Mouse (Mus musculus) stomach, embryonic 16.5 days (tissue): ENCODE data around the gene Slit3. TPM values are rescaled to one million over a fixed set of nuclear protein-coding genes. Genes with fewer than 3 reads are reported as not detected.

Source experiments
- ATAC-seq: fragments of 200-750 bp; cut with Nextera tagmentation; 2 replicates; pipeline ENCODE4 v1.8.0; 2017; ENCODE audit warnings: moderate number of reproducible peaks, moderate TSS enrichment; ENCODE audit not compliant: insufficient read depth, low FRiP score
- H3K27ac ChIP-seq: fragments of 300-500 bp; sonication (generic); 2 replicates; pipeline ENCODE4 v1.5.1; 2014; ENCODE audit warnings: low read length
- H3K27me3 ChIP-seq: fragments of 300-500 bp; sonication (generic); 2 replicates; pipeline ENCODE4 v1.6.1; 2014; ENCODE audit warnings: low read length, control low read depth, mixed read lengths; ENCODE audit not compliant: control insufficient read depth, insufficient read depth
- H3K36me3 ChIP-seq: fragments of 300-500 bp; sonication (generic); 2 replicates; pipeline ENCODE4 v1.6.1; 2014; ENCODE audit warnings: low read length; ENCODE audit not compliant: control insufficient read depth, insufficient read depth
- H3K4me1 ChIP-seq: fragments of 300-500 bp; sonication (generic); 2 replicates; pipeline ENCODE4 v1.6.1; 2014; ENCODE audit warnings: low read length, control low read depth, mixed read lengths; ENCODE audit not compliant: control insufficient read depth, insufficient read depth
- H3K4me2 ChIP-seq: fragments of 300-500 bp; sonication (generic); 2 replicates; pipeline ENCODE4 v1.6.1; 2014; ENCODE audit warnings: low read depth, low read length, mixed read lengths
- H3K4me3 ChIP-seq: fragments of 300-500 bp; sonication (generic); replicated peaks from 2 replicates; pipeline ENCODE4 v1.5.1; 2014; ENCODE audit warnings: mild to moderate bottlenecking, low read length
- H3K9ac ChIP-seq: fragments of 300-500 bp; sonication (generic); 2 replicates; pipeline ENCODE4 v1.6.1; 2014; ENCODE audit warnings: low read length
- H3K9me3 ChIP-seq: fragments of 300-500 bp; sonication (generic); replicated peaks from 2 replicates; pipeline ENCODE4 v1.6.1; 2016; ENCODE audit warnings: low read length, control low read depth; ENCODE audit not compliant: control insufficient read depth
- WGBS: fragments of 180-500 bp; shearing (Covaris S2); extraction: QIAGEN DNeasy Blood & Tissue Kit; methylation state at CpG from one replicate; pipeline ENCODE4 v1.1.7; 2014; 5-methylcytosine and 5-hydroxymethylcytosine counted together
- microRNA counts: library from miRNA; unstranded; fragments of <30 nt; microRNA quantifications from one replicate; lab custom pipeline; 2016
- microRNA-seq: library from miRNA; unstranded; fragments of <30 nt; microRNA quantifications from one replicate; pipeline ENCODE4, GENCODE M21; 2016
- polyA plus RNA-seq: library from polyadenylated mRNA; unstranded; fragments of >200 nt; fragmentation: Nextera tagmentation; extraction: Ambion mirVana; gene quantifications from 2 replicates; pipeline ENCODE4 v1.2.1, GENCODE M21; 2015

The Slit3 gene
- polyA plus RNA-seq, 1 experiment from 2014 or later = 9.4 TPM

DNA sequence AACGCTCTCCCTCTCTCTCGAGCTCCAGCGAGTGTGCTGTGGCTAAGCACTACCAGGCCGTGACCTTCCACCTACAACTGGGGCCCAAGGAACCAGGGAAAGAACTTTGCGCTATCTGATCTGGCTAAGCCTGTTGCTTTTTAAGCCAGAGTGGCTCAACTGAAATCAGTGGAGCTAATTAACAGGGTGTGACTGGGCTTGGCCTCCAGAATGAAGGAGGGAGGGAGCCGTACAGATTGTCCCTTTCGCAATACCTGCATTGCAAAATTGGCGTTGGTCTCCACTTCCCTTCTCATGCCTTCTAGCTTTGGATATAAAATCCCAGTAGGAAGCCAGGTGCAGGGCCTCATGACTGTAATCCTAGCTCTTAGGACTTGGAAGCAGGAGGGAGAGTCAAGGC, 629.6 kb downstream of the Slit3 start:
- H3K4me2 ChIP-seq = no peak overlapping the region
- peak; percentile 91 for ATAC-seq

DNA sequence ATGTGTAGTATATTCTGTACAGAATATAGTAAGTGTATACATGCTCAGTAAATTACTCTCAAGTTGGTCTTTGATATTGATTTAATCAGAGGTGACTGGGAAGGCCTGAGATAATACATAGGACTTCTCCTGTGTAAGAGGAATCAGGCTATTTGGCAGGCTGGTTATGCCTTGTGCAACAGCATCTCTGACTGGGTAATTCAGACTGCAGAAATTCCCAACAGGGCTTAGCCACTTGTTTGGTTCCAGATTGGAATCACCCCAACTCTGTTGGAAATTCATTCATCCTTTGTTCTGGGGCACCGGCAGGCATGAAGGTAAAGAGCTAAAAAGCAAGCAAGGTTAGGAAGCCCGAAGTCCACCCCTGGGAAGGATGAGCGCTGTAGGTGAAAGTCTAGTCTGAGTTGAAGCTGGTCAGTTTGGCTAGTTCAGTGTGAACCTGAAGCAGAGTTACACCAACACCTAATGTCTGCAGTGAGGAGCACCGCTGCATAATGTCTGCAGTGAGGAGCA, 633.9 kb downstream of the Slit3 start:
- Histone ChIP-seq H3K9ac (no peak overlapping the region), H3K4me2 (no peak overlapping the region), H3K9me3 (no peaks in the 10 kb centered on the region), H3K36me3 (no peaks in the 10 kb centered on the region), H3K4me1 (no peaks in the 10 kb centered on the region), H3K4me3 (no peak overlapping the region), H3K27ac (no peak overlapping the region), H3K27me3 (no peaks in the 10 kb centered on the region)
- WGBS = 86% methylated on average over 4 of the region's 4 CpGs
- ATAC-seq = no peak

More for the DNA sequence above, 629.6 kb downstream of the Slit3 start:
- WGBS = 55% methylated on average over 8 of the region's 8 CpGs
- Histone ChIP-seq H3K4me3 (no peak overlapping the region), H3K36me3 (no peaks in the 10 kb centered on the region), H3K4me1 (no peaks in the 10 kb centered on the region), H3K9me3 (no peaks in the 10 kb centered on the region), H3K27me3 (no peaks in the 10 kb centered on the region), H3K9ac (no peak overlapping the region), H3K27ac (peak overlapping the region; percentile 64; the same call in 1 of the 2 replicates)

DNA sequence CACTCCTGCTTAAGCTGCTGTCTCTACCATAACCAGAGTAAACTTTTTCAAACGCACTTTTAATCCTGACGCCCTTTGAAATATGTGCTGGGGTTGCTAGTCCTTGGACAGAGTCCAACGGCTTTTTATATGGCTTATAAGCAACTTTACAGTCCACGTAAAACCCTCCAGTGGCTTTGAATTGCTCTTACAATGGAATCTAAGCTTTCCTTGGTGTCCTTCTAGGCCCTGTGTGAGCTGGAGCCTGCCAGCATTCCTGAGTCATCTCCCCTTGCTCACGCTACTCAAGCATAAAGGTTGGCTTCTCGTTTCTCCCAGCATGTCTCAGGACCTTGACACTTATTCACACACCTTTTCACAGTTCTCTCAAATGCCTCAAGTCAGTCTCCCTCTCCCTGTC, 634.5 kb downstream of the Slit3 start:
- Histone ChIP-seq H3K27me3 (no peaks in the 10 kb centered on the region), H3K9ac (no peak overlapping the region), H3K27ac (no peak overlapping the region), H3K4me3 (no peak overlapping the region), H3K9me3 (no peaks in the 10 kb centered on the region), H3K4me1 (no peaks in the 10 kb centered on the region), H3K36me3 (no peaks in the 10 kb centered on the region), H3K4me2 (no peak overlapping the region)
- 43% methylated on average over 6 of the region's 6 CpGs for WGBS
- no peak for ATAC-seq

DNA sequence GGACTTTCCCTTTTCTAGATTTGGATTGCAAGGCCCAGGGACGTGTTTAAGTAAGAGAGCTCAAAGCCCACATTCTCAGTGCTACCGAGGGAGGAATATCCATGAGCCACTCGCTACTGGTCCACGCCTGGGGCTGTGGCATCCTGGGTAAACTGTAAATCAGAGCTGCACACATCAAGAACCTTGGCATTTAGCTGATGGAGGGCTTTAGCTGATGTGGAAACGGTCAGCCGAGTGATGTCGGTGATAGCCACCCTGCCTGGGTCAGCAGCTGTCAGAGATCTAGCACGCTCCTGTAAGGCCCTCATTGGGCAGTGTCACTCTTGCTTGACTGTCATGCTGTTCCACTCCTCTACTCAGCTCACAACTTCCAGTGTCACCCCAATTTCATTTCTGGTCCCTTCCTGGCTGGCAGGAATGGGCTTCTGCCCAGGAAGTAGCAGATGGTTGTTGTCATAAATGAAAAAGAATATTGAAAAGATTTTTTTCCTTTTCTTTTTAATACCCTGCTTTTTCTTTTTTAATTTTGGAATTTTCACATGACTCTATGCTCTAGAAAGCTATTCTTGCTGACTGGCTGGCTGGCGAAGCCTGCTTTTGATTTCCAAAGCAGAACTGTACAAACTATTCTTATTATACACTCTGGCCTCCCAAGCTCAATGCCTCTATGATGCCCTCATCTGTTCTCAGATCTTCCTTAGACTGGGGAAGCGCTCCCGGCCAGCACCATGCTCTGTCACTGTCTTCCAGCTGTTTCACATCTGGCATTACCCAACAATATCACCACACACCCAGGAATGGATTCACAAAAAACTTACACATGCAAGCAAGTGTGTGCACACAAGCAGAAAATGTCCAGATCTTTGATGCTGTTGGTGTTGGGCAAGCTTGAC, 635.6 kb downstream of the Slit3 start:
- Histone ChIP-seq H3K4me1 (no peaks in the 10 kb centered on the region), H3K27me3 (no peaks in the 10 kb centered on the region), H3K27ac (no peak overlapping the region), H3K9ac (no peak overlapping the region), H3K4me2 (no peak overlapping the region), H3K36me3 (no peaks in the 10 kb centered on the region), H3K9me3 (no peaks in the 10 kb centered on the region), H3K4me3 (no peak overlapping the region)
- no peak for ATAC-seq
- WGBS = 78% methylated on average over 11 of the region's 11 CpGs

MicroRNAs encoded within 50 kb of the gene (microRNA counts, 519-probe panel; counts per million panel counts)
- microRNA mmu-miR-218 (lab: Ali Mortazavi, UCI) = 3,817 counts per million, percentile 89 among the panel's probes with 10 or more counts

Small RNAs within 50 kb of the gene (microRNA-seq; reads per million reads assigned to microRNA genes)
- 52.6 reads per million, percentile 48 among the genes with 10 or more reads in this experiment for gene Mir218-2
